Mouse (Mus musculus): ENCODE data around the gene Vat1.
A peak's percentile ranks its signal among the peaks of the same experiment; 100 is the strongest.
"Not testable (repeated sequence)": the region's sequence is repeated elsewhere in the genome, so short reads cannot be mapped to it uniquely, and the experiment has no call there.

The Vat1 gene

GRCm38 (mm10) chr11:101465869-101466551 lies at the start of gene Vat1:
TSS of gene Vat1 (minus strand) at chr11:101466230.
- peak; percentile 90 for DNase-seq (ENCODE audit: extremely low read depth, insufficient read length, low spot score)

DNA sequence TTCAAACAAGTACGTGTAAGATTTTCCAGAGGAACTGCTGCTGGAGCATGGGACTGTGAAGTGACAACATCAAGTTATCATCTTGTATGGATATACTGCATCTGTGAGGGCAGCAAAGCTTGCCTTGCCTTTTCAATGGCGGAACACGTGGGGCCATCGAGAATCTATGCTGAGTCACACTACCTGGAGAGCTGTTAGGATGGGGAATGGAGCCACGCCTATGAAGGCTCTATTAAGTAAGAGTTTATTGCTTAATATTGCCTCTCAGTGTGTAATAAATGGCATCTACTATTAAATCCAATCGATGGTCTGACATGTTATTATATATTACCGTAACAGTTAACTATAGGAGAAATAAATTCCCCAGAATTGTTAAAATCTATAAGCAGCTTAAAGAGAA lies 41.1 kb upstream of the Vat1 start:
- no peak for DNase-seq (ENCODE audit: extremely low read depth, insufficient read length, low spot score)

DNA sequence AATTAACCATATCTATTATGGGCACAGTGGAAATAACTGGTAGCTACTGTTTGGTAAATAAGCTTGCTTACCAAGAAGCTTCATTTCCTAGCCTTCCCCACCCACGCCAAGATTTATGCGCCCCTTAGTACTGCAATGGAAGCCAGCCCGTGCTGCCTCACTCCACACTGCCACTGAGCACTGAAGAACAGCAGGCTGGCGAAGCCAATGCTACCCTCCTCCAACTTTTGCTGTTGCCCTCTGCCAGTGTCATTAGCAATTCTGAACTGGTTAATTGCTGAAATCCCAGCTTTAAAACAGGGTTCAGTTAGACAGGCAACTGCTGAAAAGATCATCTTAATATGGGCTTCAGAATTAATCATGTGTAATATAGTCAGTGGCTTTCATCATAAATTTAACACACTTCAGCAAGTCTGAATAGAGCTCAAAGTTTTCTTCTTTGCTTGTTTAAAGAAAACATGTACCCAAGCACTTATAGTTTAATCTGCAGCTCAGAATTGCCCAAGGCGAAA lies 40.3 kb upstream of the Vat1 start:
- no peak for DNase-seq (ENCODE audit: extremely low read depth, insufficient read length, low spot score)

GRCm38 (mm10) chr11:101486126-101486525 lies 20.1 kb upstream of the Vat1 start:
- DNase-seq (ENCODE audit: extremely low read depth, insufficient read length, low spot score), result no peak

GRCm38 (mm10) chr11:101485509-101486028 lies 19.5 kb upstream of the Vat1 start:
- no peak for DNase-seq (ENCODE audit: extremely low read depth, insufficient read length, low spot score)

DNA sequence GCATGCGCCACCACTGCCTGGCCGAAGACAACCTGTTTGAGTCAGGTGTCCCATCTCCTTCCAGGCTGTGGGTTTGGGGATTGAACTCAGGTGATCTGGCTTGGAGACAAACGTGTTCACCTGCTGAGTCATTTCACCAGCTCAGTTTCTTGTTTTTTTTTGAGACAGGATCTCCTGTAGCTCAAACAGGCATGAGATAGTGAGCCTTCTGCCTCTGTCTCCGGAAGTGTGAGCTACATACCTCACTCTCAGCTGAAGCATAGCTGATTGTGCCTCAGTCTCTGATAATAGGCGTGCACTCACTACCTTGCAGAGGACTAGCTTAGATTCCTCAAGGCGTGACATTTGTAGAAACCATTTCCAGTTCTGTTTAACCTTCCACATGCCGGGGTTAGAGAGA lies 18.8 kb upstream of the Vat1 start:
- DNase-seq (ENCODE audit: extremely low read depth, insufficient read length, low spot score), result no peak

DNA sequence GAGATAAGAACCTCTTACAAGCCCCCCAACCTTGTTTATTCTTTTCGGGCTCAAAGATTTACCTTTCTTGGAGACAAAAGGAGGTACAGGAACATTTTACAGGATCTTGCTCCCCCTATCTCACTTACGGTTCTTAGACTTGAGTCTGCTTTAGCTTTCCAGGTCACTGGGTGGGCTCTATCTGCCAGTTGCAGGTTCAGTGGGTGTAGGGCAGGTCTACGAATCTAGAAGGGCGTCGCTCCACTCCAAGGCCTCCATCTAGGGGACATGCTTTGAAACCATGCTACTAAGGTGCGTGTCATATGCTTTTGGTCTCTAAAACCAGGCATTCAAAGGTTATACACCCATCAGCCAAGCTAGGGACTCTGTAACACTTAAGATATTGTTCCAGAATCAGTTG lies 18.2 kb upstream of the Vat1 start:
- no peak for DNase-seq (ENCODE audit: extremely low read depth, insufficient read length, low spot score)

DNA sequence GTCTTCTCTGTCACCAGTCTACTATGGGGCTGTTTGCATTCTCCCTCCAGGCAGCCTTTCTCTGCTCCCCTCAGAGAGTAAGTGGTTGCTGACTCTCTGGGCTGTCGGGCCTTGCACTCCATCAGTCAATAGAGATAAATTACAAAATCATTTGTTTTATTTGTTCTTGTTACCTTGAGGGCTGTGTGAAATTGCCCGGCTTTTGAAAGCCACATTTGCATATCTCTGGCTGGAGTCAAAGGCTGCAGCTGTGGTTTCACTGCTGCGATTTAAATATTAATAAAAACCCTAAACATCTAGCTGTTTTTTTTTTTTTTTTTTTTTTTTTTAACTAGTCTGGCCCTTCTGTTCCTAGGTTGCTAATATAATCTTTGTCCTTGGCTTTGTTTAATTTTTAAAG lies 17.8 kb upstream of the Vat1 start:
- no peak for DNase-seq (ENCODE audit: extremely low read depth, insufficient read length, low spot score)

DNA sequence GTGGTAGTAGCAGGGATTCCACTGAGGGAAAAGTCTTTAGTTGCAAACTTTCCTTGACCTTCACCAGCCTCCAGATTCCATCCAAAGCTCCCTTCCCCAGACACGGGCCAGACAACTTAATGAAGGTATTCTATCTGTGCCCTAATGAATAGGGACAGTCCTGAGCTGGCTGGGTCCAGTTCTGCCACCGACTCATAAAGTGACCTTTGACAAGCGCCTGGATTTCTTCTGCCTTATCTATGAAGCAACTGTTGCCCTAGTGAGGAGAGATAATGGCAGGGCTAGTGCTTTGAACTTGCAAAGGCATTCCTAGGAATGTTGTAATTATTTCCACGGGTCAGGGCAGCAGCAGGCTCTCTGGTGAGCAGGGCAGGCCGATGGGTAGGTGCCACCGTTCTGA lies 14.9 kb upstream of the Vat1 start:
- no peak for DNase-seq (ENCODE audit: extremely low read depth, insufficient read length, low spot score)

DNA sequence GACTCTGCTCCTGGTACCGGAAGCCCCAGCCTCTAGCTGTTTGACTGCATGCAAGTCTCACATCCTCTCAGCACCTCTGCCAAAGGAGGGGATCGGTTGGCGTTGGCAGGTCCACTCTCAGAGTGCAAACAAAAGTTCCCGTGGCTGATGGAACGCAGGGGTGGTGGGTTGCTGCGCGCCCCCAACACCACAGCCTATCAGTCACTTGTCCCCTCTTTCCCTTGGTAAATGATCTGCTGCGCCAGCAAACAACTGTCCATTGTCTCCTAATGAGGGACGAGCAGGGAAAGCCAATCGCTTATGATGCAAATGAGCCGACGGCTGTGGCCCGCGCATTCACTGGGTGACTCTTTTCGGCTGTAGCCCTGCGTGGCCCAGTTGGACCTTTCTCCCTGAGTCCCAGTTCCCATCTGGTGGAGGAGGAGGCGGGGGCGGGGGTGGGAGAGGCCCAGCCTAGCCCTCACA lies 13.2 kb upstream of the Vat1 start:
- DNase-seq (ENCODE audit: extremely low read depth, insufficient read length, low spot score), result no peak

DNA sequence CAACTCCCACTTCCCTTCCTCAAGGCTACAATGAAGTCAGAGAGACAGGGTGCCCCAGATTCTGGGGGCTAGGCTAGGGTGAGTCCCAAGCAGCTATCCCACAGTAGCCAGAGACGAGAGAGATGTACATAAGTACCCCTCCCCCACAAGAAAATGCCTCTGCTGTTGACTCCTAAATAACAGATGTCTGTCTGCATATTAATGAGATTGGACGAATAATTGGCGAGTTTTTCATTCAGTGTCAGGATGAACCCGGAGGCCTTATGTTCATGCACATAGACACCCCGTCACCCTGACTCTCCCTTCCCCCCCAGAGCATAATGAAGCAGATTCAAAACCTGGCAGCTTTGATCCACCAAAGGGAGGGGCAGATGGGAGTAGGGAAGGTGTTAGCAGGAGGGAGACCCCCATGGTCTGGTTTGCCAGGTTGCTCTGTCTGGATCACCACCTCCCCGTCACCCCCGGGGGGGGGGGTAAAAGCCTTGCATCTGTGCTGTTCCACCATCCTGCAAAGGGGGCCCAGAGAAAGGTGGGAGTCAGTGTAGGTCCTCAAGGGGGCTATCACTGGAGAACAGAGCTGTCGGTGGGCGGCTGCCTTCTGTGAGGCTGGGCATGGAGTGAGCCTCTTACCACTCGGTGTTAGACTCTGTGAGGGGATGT lies 11.7 kb upstream of the Vat1 start:
- no peak for DNase-seq (ENCODE audit: extremely low read depth, insufficient read length, low spot score)

DNA sequence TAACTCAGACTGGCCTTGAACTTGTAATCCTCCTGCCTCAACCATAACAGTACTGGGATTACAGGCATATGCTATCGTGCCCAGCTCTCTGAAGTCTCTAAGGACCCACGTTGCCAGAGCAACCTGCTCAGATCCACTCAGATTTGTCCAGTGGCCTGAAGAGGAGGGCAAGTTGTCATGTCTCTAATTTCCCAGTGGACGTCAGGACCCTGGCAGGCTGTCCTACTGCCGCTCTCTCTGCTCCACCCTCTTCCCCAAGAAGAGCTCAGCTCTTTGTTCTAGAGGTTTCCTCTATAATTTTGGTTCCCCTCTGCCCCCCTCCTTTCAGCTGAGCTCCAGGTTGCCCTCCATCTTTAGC lies 11.1 kb upstream of the Vat1 start:
- no peak for DNase-seq (ENCODE audit: extremely low read depth, insufficient read length, low spot score)

- DNase-seq (ENCODE audit: extremely low read depth, insufficient read length, low spot score), result not testable (repeated sequence)
Measured at GRCm38 (mm10) chr11:101476361-101476760, 10.3 kb upstream of the Vat1 start.

DNA sequence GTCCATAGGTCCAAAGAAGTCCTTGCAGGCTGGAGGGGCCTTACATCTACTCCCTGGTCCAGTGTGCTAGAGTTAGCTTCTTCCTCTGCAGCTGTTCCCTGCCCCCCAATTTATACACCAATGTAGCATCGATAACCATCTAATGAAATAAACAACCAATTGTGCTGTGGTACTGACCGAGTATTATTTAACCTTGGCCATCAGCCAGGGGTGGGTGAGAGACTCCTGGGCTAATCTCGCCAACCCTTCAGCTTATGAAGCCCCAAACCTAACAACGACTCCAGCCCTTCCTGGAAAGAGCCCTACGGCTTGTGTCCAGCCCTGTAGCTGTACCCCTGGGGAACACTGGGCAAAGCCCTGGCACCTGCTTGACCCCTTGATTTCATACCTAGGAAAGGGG lies 8.3 kb upstream of the Vat1 start:
- DNase-seq (ENCODE audit: extremely low read depth, insufficient read length, low spot score), result no peak

DNA sequence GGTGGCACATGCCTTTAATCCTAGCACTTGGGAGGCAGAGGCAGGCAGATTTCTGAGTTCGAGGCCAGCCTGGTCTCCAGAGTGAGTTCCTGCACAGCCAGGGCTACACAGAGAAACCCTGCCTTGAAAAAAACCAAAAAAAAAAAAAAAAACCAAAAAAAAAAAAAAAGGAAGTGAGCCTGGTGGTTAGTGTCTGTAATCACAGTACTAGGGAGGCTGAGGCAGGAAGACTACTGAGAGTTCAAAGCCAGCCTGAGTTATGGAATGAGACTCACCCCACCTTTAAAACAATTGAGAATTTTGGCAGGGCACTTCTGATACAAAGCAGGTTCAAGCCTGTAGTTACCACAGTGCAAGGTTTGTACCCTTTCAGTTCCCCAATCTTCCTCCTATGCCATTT lies 7.7 kb upstream of the Vat1 start:
- not testable (repeated sequence) for DNase-seq (ENCODE audit: extremely low read depth, insufficient read length, low spot score)

GRCm38 (mm10) chr11:101472336-101472735 lies 6.3 kb upstream of the Vat1 start:
- DNase-seq (ENCODE audit: extremely low read depth, insufficient read length, low spot score), result no peak

- DNase-seq (ENCODE audit: extremely low read depth, insufficient read length, low spot score), result no peak
Measured at GRCm38 (mm10) chr11:101471926-101472325, 5.9 kb upstream of the Vat1 start.

- no peak for DNase-seq (ENCODE audit: extremely low read depth, insufficient read length, low spot score)
Measured at GRCm38 (mm10) chr11:101470206-101470605, 4.2 kb upstream of the Vat1 start.

- no peak for DNase-seq (ENCODE audit: extremely low read depth, insufficient read length, low spot score)
Measured at GRCm38 (mm10) chr11:101469155-101469554, 3.1 kb upstream of the Vat1 start.

DNA sequence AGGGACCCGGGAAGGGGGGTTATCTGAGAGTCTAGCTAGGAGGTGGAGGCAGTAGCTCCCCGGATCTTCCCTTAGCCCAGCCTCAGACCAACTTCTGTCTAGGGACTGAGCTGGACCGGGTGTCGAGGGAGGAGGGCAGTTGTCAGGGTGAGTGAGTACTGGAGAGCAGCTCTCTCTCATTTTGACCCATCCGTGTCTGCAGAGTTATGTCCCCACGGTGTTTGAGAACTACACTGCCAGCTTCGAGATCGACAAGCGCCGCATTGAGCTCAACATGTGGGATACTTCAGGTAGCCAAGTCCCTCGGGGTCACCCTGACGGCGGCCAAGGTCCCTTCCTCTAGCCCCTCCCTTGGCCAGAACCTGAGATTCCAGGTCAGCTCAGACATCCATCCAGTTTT lies 2.7 kb upstream of the Vat1 start:
- DNase-seq (ENCODE audit: extremely low read depth, insufficient read length, low spot score), result no peak

DNA sequence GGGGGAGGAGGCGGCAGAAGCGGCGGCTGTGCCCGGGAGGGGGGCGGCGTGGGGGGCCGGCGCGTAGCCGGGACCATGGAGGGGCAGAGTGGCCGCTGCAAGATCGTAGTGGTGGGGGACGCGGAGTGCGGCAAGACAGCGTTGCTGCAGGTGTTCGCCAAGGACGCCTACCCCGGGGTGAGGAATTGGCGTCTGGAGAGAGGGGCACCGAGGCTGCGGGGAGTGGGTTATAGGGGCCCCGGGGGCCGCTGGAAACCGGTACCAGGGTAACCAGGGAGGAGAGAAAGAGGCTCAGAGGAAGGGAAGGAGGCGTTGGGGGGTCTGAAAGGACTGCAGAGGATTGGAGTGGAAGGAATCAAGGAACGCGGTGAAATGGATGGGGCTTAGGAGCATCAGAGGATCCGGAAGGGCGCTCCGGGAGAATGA lies 2.2 kb upstream of the Vat1 start:
- no peak for DNase-seq (ENCODE audit: extremely low read depth, insufficient read length, low spot score)

All from 3134 (cell line).